Mouse (Mus musculus): ENCODE results near the gene Lhx8. TPM values are rescaled to one million over a fixed set of nuclear protein-coding genes. Genes with fewer than 3 reads are reported as not detected.

Gene Lhx8
- polyA plus RNA-seq, 1 experiment from 2014 or later: 0.09 TPM

DNA sequence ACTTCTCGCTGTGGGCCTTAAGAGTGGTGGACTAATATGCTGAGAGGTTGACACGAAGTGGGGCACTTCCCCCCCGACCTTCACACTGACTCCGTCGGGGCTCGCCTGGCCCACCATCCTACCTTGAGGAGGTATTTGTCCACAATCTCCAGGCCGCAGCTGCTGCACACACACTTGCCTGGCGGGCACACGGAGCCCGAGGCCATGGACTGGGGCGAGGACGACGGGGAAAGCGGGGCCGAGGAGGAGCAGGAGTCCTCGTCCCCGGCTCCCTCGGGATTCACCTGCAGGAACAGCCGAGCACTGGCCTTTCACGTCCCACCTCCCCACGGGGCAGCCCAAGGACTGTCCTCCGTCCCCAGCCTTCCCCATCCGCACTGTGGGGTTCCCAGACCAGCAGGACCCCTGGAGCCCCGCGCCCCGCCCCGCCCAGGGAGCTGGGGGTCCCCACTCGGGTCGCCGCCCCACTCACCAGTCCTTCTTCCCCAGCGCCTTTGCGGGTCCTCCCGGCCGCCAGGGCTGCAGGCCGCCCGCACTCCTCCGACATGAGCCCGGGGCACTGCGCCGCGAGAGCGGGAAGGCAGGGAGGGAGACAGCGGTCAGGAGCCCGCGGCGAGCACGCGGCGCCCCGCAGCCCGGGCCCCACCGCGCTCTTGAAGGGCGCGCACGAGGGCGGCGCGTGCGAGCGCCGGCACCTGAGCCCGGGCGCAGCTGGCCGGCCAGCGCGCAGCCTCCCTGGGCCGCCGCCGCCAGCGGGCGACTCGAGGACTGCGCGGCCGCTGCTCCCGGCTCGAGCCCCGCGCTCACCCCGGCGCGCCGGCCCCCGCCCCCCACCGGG is 2.4 kb downstream of the Lhx8 start:
- WGBS: 1% methylated on average over 69 of the region's 86 CpGs
- peaks cover 15% of the 10 kb centered on the region for H3K4me1 ChIP-seq (replicated peaks; ENCODE audit: control insufficient read depth, insufficient read depth, low read length)
- peak overlapping the region; percentile 44 for H3K4me3 ChIP-seq (ENCODE audit: low read length)
- 0 out of 2 replicates have a peak overlapping the region, but pooled peaks have one; percentile 7 for H3K9ac ChIP-seq (ENCODE audit: low read length)
- no peaks in the 10 kb centered on the region for H3K9me3 ChIP-seq (ENCODE audit: control insufficient read depth, low read length)
- ATAC-seq (ENCODE audit: low read depth): peak; percentile 79
- H3K27me3 ChIP-seq (ENCODE audit: control insufficient read depth, insufficient read depth, low read depth, low read length): peaks cover 78% of the 10 kb centered on the region
- H3K36me3 ChIP-seq (ENCODE audit: control insufficient read depth, insufficient read depth, low read length): no peaks in the 10 kb centered on the region
- no peak overlapping the region for H3K27ac ChIP-seq (ENCODE audit: low read length)
- peak overlapping the region; percentile 68 for H3K4me2 ChIP-seq (ENCODE audit: low read depth, low read length)

DNA sequence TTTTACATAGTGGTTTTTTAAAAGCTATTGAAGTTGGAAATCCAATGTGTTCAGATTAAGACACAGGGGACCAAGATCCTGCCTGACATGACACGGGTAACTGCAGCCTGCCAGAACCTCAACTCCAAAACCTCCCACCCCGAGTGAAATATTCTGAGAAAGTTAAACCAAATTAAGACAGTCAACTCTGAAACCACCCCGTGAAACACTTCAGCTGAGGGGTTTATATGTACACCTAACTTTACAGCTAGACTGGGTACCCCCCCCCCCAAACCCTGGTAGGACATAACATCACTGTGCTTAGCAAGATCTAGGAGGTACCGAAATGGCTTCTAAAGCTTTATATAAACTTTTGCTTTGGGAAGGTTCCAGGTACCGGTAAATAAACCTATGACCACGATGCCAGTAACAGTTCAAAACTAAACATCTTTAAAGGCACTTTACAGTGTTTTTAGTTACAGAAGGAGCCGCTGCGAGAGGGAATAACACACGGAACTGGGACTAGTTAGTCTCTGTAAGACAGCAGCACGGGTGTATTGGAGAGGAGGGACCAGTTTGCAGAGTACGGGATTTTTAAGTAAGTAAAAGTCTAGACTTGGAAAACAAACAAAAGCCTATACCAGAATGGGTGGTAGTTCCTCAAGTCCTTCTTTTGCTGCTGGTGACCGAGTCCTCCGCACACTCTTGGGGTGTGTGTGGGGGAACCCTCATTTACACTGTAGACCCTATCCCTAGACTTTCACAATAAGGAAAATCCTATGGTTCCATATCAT is 3.2 kb downstream of the Lhx8 start:
- Histone ChIP-seq H3K27ac (ENCODE audit: low read length) (no peak overlapping the region), H3K36me3 (ENCODE audit: control insufficient read depth, insufficient read depth, low read length) (no peaks in the 10 kb centered on the region), H3K4me2 (ENCODE audit: low read depth, low read length) (no peak overlapping the region), H3K4me1 (replicated peaks; ENCODE audit: control insufficient read depth, insufficient read depth, low read length) (peaks cover 15% of the 10 kb centered on the region), H3K9me3 (ENCODE audit: control insufficient read depth, low read length) (no peaks in the 10 kb centered on the region), H3K4me3 (ENCODE audit: low read length) (no peak overlapping the region; the same call in 1 of the 2 replicates), H3K9ac (ENCODE audit: low read length) (no peak overlapping the region), H3K27me3 (ENCODE audit: control insufficient read depth, insufficient read depth, low read depth, low read length) (peaks cover 81% of the 10 kb centered on the region)
- WGBS: 6% methylated on average over 13 of the region's 13 CpGs
- ATAC-seq (ENCODE audit: low read depth): 0 out of 2 replicates have a peak, but pooled peaks have one; percentile 5

DNA sequence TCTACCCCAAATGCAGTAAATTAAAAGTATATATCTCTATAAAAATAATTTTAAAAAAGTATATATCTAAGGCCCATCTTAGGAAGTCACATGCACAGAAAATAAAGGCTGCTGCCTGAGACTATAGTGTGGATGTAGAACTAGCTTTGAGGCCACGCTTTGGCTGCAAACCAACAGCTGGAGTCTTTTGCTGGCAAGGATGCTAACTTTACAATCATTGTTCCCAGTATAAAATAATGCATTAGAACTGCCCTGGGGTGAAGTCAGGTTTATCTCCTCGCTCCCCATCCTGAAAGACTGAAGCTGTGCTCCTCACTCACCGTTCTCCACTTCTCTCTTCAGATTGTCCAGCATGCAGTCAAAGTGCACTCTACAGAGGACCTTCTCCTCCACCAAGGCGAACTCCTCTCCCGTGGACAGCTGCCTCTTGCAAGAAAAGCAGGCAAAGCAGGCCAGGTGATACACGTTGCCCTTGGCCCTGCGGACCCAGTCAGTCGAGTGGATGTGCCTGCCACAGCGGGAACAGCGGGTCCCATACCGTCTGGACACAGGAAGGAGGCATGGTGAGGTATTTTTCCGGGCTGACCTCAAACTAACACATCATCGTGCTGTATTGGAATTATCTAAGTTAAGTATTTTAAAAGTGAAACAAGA is 8.4 kb downstream of the Lhx8 start:
- Histone ChIP-seq H3K27ac (ENCODE audit: low read length) (no peak overlapping the region), H3K9me3 (ENCODE audit: control insufficient read depth, low read length) (no peaks in the 10 kb centered on the region), H3K27me3 (ENCODE audit: control insufficient read depth, insufficient read depth, low read depth, low read length) (peaks cover 45% of the 10 kb centered on the region), H3K4me2 (ENCODE audit: low read depth, low read length) (no peak overlapping the region), H3K9ac (ENCODE audit: low read length) (no peak overlapping the region), H3K4me3 (ENCODE audit: low read length) (no peak overlapping the region), H3K4me1 (replicated peaks; ENCODE audit: control insufficient read depth, insufficient read depth, low read length) (no peaks in the 10 kb centered on the region), H3K36me3 (ENCODE audit: control insufficient read depth, insufficient read depth, low read length) (no peaks in the 10 kb centered on the region)
- 48% methylated on average over 13 of the region's 13 CpGs for WGBS
- no peak for ATAC-seq (ENCODE audit: low read depth)

DNA sequence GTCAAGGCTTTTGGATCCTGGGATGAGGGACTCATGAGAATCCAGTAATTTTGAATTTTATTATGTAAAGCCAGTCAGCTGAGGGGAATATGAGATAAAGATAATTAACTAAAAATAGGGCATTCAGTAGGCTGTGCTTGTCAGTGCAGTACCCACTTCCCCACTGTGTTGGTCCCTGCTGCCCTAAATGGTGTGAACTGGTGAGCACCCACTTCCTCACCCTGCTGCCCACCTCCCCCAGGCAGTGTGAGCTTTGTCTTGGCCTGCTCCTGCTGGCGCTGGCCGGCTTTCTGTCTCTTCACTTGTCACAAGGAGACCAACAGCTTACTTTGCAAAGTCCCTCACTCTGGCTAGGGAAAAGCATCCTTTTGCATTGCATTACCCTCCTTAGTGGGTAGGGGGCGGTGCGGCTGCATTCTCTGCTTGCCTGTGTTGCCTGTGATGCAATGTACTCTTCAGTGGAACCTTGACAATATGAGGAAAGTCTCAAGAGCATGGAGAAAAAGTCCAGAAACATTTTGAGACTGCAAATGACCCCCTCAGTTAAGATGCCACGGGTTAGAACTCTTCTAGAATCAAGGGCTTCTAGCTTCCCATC is 12.7 kb downstream of the Lhx8 start:
- H3K4me1 ChIP-seq (replicated peaks; ENCODE audit: control insufficient read depth, insufficient read depth, low read length): no peaks in the 10 kb centered on the region
- no peak for ATAC-seq (ENCODE audit: low read depth)
- no peak overlapping the region for H3K9ac ChIP-seq (ENCODE audit: low read length)
- H3K9me3 ChIP-seq (ENCODE audit: control insufficient read depth, low read length): no peaks in the 10 kb centered on the region
- no peak overlapping the region for H3K4me3 ChIP-seq (ENCODE audit: low read length)
- WGBS: 8% methylated on average over 5 of the region's 5 CpGs
- H3K27me3 ChIP-seq (ENCODE audit: control insufficient read depth, insufficient read depth, low read depth, low read length): peaks cover 11% of the 10 kb centered on the region
- H3K4me2 ChIP-seq (ENCODE audit: low read depth, low read length): no peak overlapping the region
- H3K27ac ChIP-seq (ENCODE audit: low read length): no peak overlapping the region
- H3K36me3 ChIP-seq (ENCODE audit: control insufficient read depth, insufficient read depth, low read length): no peaks in the 10 kb centered on the region

DNA sequence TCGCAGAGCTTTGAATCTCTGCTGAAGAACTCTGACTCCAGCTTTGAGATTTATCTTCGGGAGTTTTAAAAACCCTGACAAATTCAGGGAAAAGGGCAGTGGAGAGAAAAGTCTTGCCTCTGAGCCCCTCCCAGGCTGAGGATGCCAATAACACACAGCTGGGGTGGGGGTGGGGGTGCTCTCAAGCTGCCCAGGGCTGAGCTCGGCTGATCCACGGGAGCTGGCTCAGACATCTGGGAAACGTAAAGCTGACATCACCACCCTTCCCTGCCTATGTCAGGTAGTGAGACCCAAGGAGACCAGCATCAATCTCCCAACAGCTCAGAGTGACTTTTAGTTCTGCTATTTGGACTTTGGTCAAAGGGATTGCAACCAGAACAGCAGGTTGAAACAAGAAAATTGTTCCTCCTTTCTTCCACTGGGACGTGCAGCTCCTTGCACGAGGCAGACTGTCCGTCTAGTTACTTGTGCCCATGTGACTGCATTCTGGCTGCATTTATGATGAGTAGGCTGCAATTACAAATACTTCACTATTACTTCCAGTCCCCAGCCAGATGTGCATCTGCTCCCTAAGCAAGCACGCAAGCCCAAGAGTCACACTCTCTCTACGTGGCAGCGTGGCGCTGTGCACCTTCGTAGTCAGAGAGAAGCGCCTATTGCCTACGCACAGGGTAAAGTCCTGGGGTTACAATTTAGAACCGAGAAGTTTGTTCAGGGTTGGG is 25.1 kb downstream of the Lhx8 start:
- H3K36me3 ChIP-seq (ENCODE audit: control insufficient read depth, insufficient read depth, low read length): no peaks in the 10 kb centered on the region
- no peaks in the 10 kb centered on the region for H3K27me3 ChIP-seq (ENCODE audit: control insufficient read depth, insufficient read depth, low read depth, low read length)
- no peak overlapping the region for H3K4me2 ChIP-seq (ENCODE audit: low read depth, low read length)
- 48% methylated on average over 16 of the region's 16 CpGs for WGBS
- H3K4me3 ChIP-seq (ENCODE audit: low read length): no peak overlapping the region
- no peak overlapping the region for H3K27ac ChIP-seq (ENCODE audit: low read length)
- H3K9ac ChIP-seq (ENCODE audit: low read length): no peak overlapping the region
- ATAC-seq (ENCODE audit: low read depth): no peak
- H3K4me1 ChIP-seq (replicated peaks; ENCODE audit: control insufficient read depth, insufficient read depth, low read length): no peaks in the 10 kb centered on the region
- H3K9me3 ChIP-seq (ENCODE audit: control insufficient read depth, low read length): no peaks in the 10 kb centered on the region

DNA sequence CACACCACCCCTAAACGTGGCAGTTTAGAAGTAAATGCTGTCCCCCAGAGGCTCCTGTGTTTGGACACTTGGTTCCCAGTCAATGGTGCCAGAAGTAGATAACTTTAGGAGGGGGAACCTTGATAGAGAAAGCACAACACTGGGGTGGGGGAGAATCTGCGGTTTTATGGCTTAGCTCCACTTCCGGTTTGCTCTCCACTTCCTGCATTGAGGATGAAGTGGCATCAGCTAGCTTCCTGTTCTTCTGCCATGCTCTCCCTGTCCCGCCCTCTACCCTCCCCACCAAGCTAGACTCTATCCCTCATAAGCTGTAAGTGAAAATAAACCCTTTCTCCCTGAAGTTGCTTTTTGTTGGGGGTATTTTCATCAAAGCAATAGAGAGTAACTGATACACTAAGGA is 29.4 kb downstream of the Lhx8 start:
- Histone ChIP-seq H3K9me3 (ENCODE audit: control insufficient read depth, low read length) (no peaks in the 10 kb centered on the region), H3K4me2 (ENCODE audit: low read depth, low read length) (no peak overlapping the region), H3K36me3 (ENCODE audit: control insufficient read depth, insufficient read depth, low read length) (no peaks in the 10 kb centered on the region), H3K27ac (ENCODE audit: low read length) (no peak overlapping the region), H3K27me3 (ENCODE audit: control insufficient read depth, insufficient read depth, low read depth, low read length) (no peaks in the 10 kb centered on the region), H3K4me3 (ENCODE audit: low read length) (no peak overlapping the region), H3K9ac (ENCODE audit: low read length) (no peak overlapping the region), H3K4me1 (replicated peaks; ENCODE audit: control insufficient read depth, insufficient read depth, low read length) (no peaks in the 10 kb centered on the region)
- no peak for ATAC-seq (ENCODE audit: low read depth)
- WGBS: 73% methylated on average over 4 of the region's 4 CpGs

DNA sequence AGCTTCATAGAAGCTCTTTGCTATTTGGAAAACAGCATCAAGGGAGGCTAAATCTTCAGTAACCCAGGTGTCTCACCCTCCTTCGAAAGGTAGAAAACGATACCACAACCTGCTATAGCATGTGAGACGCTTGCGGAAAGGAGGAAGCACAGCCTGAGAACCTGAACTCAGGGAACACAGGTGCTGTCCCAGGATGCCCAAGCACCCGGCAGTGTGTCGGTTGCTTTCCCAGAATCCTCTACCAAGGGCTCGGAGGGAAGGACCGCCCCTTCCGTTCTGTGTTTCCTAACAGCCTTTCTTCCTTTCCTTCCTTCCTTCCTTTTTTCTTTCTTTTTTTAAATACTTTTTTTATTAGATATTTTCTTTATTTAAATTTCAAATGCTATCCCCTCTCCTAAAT is 30.5 kb downstream of the Lhx8 start:
- Histone ChIP-seq H3K4me3 (ENCODE audit: low read length) (no peak overlapping the region), H3K27ac (ENCODE audit: low read length) (no peak overlapping the region), H3K27me3 (ENCODE audit: control insufficient read depth, insufficient read depth, low read depth, low read length) (no peaks in the 10 kb centered on the region), H3K4me2 (ENCODE audit: low read depth, low read length) (no peak overlapping the region), H3K36me3 (ENCODE audit: control insufficient read depth, insufficient read depth, low read length) (no peaks in the 10 kb centered on the region), H3K4me1 (replicated peaks; ENCODE audit: control insufficient read depth, insufficient read depth, low read length) (no peaks in the 10 kb centered on the region), H3K9ac (ENCODE audit: low read length) (no peak overlapping the region), H3K9me3 (ENCODE audit: control insufficient read depth, low read length) (no peaks in the 10 kb centered on the region)
- no peak for ATAC-seq (ENCODE audit: low read depth)
- 88% methylated on average over 9 of the region's 9 CpGs for WGBS

DNA sequence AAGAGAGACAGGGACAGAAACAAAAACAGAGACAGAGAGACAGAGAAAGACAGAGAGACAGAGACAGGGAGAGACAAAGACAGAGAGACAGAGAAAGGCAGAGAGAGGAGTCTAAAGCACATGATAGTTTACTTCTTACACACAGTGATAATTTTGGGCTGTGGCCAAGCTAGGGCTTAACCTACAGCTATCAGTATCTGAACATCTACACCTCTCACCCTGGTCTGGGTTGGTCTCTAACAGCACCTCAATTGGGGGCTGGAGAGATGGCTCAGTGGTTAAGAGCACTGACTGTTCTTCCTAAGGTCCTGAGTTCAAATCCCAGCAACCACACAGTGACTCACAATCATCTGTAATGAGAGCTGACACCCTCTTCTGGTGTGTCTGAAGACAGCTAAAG is 32.0 kb downstream of the Lhx8 start:
- Histone ChIP-seq H3K27ac (ENCODE audit: low read length) (no peak overlapping the region), H3K27me3 (ENCODE audit: control insufficient read depth, insufficient read depth, low read depth, low read length) (no peaks in the 10 kb centered on the region), H3K36me3 (ENCODE audit: control insufficient read depth, insufficient read depth, low read length) (no peaks in the 10 kb centered on the region), H3K4me1 (replicated peaks; ENCODE audit: control insufficient read depth, insufficient read depth, low read length) (no peaks in the 10 kb centered on the region), H3K4me2 (ENCODE audit: low read depth, low read length) (no peak overlapping the region), H3K4me3 (ENCODE audit: low read length) (no peak overlapping the region), H3K9me3 (ENCODE audit: control insufficient read depth, low read length) (no peaks in the 10 kb centered on the region), H3K9ac (ENCODE audit: low read length) (no peak overlapping the region)
- no peak for ATAC-seq (ENCODE audit: low read depth)

All from lung, embryonic 16.5 days (tissue).